In genomic region chr17:33719736-33720378, GRCm38 (mm10) we compare ENCODE assay signal across 23 mouse cellular contexts. TPM values are rescaled to one million over a fixed set of nuclear protein-coding genes. Genes with fewer than 3 reads are reported as not detected.
DNase-seq lines count a peak whose midpoint lies in the region; ATAC-seq and TF ChIP-seq lines count a peak whose summit lies in the region.
"Had no signal": no experiment of that assay in that cellular context is flagged by ENCODE, and none has a peak within 500 bp of the region (broad histone marks: within the 10 kb centered on the region; RNA-seq: fewer than 3 reads in every experiment).

No protein-coding gene starts in this region.

- peak overlapping the region; percentile 69 for H3K27ac ChIP-seq in liver, embryonic 13.5 days
- H3K27ac ChIP-seq in liver, postnatal 0 days (ENCODE audit: low read depth) = no peak overlapping the region
- H3K27ac ChIP-seq: forebrain, embryonic 13.5 days; heart, embryonic 13.5 days; hindbrain, embryonic 14.5 days; hindbrain, postnatal 0 days had no signal

- H3K9ac ChIP-seq in liver, embryonic 13.5 days = peak overlapping the region; percentile 46; the same call in 1 of the 2 replicates
- H3K9ac ChIP-seq in liver, postnatal 0 days (replicated peaks) = no peak overlapping the region
- H3K9ac ChIP-seq: forebrain, embryonic 13.5 days; heart, embryonic 13.5 days; hindbrain, embryonic 14.5 days had no signal

- WGBS in liver, embryonic 13.5 days (ENCODE audit: insufficient replicate concordance) = 86% methylated on average over 7 of the region's 7 CpGs
- WGBS in liver, postnatal 0 days (ENCODE audit: insufficient replicate concordance) = 90% methylated on average over 7 of the region's 7 CpGs

- no peak overlapping the region for H3K4me3 ChIP-seq in liver, embryonic 13.5 days (replicated peaks)
- no peak overlapping the region for H3K4me3 ChIP-seq in liver, postnatal 0 days (ENCODE audit: low read depth, low read length)
- H3K4me3 ChIP-seq: heart, adult 2 months; heart, embryonic 13.5 days had no signal

- H3K36me3 ChIP-seq in liver, embryonic 13.5 days = peaks cover 19% of the 10 kb centered on the region
- H3K36me3 ChIP-seq in liver, postnatal 0 days (replicated peaks; ENCODE audit: insufficient read depth, low read length) = peaks cover 12% of the 10 kb centered on the region

- peaks cover 40% of the 10 kb centered on the region for H3K4me1 ChIP-seq in liver, embryonic 13.5 days (replicated peaks)
- H3K4me1 ChIP-seq in liver, postnatal 0 days (ENCODE audit: insufficient read depth) = peaks cover 13% of the 10 kb centered on the region

- no peak for TF ChIP-seq EP300 in liver, postnatal 0 days (IDR thresholded peaks at IDR 0.05; ENCODE audit: low read depth)

- ATAC-seq in liver, embryonic 13.5 days (ENCODE audit: low read depth) = no peak
- no peak for ATAC-seq in liver, postnatal 0 days
- ATAC-seq: activated CD4-positive, CD25-positive, alpha-beta regulatory T cell, adult 4 months; CD4-positive, CD25-positive, alpha-beta regulatory T cell, adult 4 months; hindbrain, postnatal 0 days; inflammation-experienced regulatory T-cells, adult 6 months had no signal

- H3K4me2 ChIP-seq in liver, embryonic 13.5 days = no peak overlapping the region
- no peak overlapping the region for H3K4me2 ChIP-seq in liver, postnatal 0 days (ENCODE audit: low read depth, low read length)

- no peak for TF ChIP-seq CTCF in liver, postnatal 0 days (IDR thresholded peaks at IDR 0.05; ENCODE audit: low read depth)

- H3K9me3 ChIP-seq in liver, embryonic 13.5 days (replicated peaks) = no peaks in the 10 kb centered on the region
- H3K9me3 ChIP-seq in liver, postnatal 0 days (ENCODE audit: low read length) = no peaks in the 10 kb centered on the region
- H3K9me3 ChIP-seq: forebrain, embryonic 10.5 days; forebrain, embryonic 13.5 days; heart, embryonic 13.5 days had no signal

- DNase-seq in heart, adult 11 months = peak; percentile 82
- no peak for DNase-seq in heart, adult 8-10 months (ENCODE audit: low spot score)
- DNase-seq in liver, embryonic 13.5 days = no peak
- no peak for DNase-seq in liver, postnatal 0 days
- peak; percentile 18 to 21 for DNase-seq in right cerebral cortex, adult 2 months (ENCODE audit: low spot score in 2 of 2)
- DNase-seq in right cerebral cortex, postnatal 25 days = no peak
- DNase-seq in NIH3T3 (ENCODE audit: low read depth) = peak; percentile 30
- no peak for DNase-seq in kidney, postnatal 36 days
- DNase-seq: adrenal gland, adult 8-10 months; adrenal gland, postnatal 25 days; cerebellum, postnatal 14 days; gastrocnemius, postnatal 25 days; heart, adult 2 months; heart, postnatal 14 days; heart, postnatal 4 days had no signal

- no peaks in the 10 kb centered on the region for H3K27me3 ChIP-seq in liver, embryonic 13.5 days
- H3K27me3 ChIP-seq in liver, postnatal 0 days (ENCODE audit: insufficient read depth, low read length) = no peaks in the 10 kb centered on the region
- H3K27me3 ChIP-seq: forebrain, embryonic 13.5 days; heart, embryonic 13.5 days had no signal

RNA-seq across cellular contexts. Expression of gene March2, which starts 1.4 kb away (rescaled TPM):
- total RNA-seq in heart, adult 8-10 months (2022) = 100 to 1,000 TPM; 126 to 160 (median 136) TPM
- polyA plus RNA-seq in liver, embryonic 13.5 days (2015; fragmentation: Nextera tagmentation; extraction: Ambion mirVana) = 214 and 231 TPM in 2 replicates
- polyA plus RNA-seq in liver, postnatal 0 days (2015; fragmentation: Nextera tagmentation; extraction: Ambion mirVana) = 137 and 144 TPM in 2 replicates

RNA-seq across cellular contexts. Expression of gene Hnrnpm, which starts 33.2 kb away (rescaled TPM):
- 10 to 100 TPM; 76.0 to 96.9 (median 84.0) TPM for total RNA-seq in heart, adult 8-10 months (2022)
- 160 and 237 TPM in 2 replicates for polyA plus RNA-seq in liver, embryonic 13.5 days (2015; fragmentation: Nextera tagmentation; extraction: Ambion mirVana)
- polyA plus RNA-seq in liver, postnatal 0 days (2015; fragmentation: Nextera tagmentation; extraction: Ambion mirVana) = 91.9 and 96.6 TPM in 2 replicates

RNA-seq across cellular contexts. Expression of gene Rab11b, which starts 40.5 kb away (rescaled TPM):
- total RNA-seq in heart, adult 8-10 months (2022) = 100 to 1,000 TPM; 248 to 275 (median 267) TPM
- 117 and 123 TPM in 2 replicates for polyA plus RNA-seq in liver, embryonic 13.5 days (2015; fragmentation: Nextera tagmentation; extraction: Ambion mirVana)
- 80.4 and 88.9 TPM in 2 replicates for polyA plus RNA-seq in liver, postnatal 0 days (2015; fragmentation: Nextera tagmentation; extraction: Ambion mirVana)

Comparison
In these comparisons a context has a peak if more than half of its experiments do, and no peak if none do; other contexts are left out.
1. DNase-seq: peak in heart, adult 11 months (single experiment), right cerebral cortex, adult 2 months (2 of 2) and NIH3T3 (single experiment); none in heart, adult 8-10 months (single experiment), liver, embryonic 13.5 days (single experiment), liver, postnatal 0 days (single experiment), right cerebral cortex, postnatal 25 days (single experiment) and kidney, postnatal 36 days (0 of 2).